Mouse (Mus musculus) embryonic fibroblast, embryonic 13.5 days (primary cell): ENCODE data around the gene Rab7.

ENCODE experiments used
- CTCF ChIP-seq: IDR thresholded peaks from 2 replicates; pipeline ENCODE4 v1.5.1; 2011; ENCODE audit warnings: mild to moderate bottlenecking, control low read depth, low read length, moderate library complexity, borderline replicate concordance; ENCODE audit not compliant: insufficient read depth
- POLR2A ChIP-seq: IDR thresholded peaks from 2 replicates; pipeline ENCODE4 v1.6.1; 2011; ENCODE audit warnings: low read depth, mild to moderate bottlenecking, control low read depth, low read length, moderate library complexity

- TF ChIP-seq POLR2A = no peak
- no peak for TF ChIP-seq CTCF
Observed at GRCm38 (mm10) chr6:87991886-87992285, 53.2 kb downstream of the Rab7 start.
